Mouse (Mus musculus) CH12F3 (cell line): ENCODE data around the gene Ucn3.

Experiments
- in situ Hi-C: fragments of 300-500 bp; cut with MboI; formaldehyde crosslinking; loops from 2 replicates; pipeline ENCODE4 v1.14.3; 2020; ENCODE audit warnings: low sequenced_read_pairs

Gene Ucn3

GRCm38 (mm10) chr13:3893126-3893734, 51.9 kb downstream of the Ucn3 start:
- in situ Hi-C loops = no loop called here

DNA sequence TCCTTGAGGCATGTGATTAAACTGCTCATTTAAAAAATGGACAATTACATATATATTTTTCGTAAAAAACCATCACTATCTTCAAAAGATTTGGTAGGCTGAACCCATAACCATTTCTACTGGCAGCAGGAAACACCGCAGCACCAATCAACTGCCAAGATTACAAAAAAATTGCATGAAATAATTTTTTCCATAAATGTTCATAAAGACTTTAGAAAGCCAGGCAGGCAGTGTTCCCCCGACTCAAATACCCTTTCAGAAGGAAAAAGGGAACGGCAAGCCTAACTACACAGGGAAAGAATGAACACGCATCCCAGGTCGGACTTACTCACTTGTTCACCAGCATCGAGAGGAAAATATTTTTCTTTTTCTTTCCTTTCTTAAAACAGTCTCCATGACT, 52.5 kb downstream of the Ucn3 start:
- in situ Hi-C loops = no loop called here

- in situ Hi-C loops = no loop called here
Observed at GRCm38 (mm10) chr13:3891479-3892087, 53.6 kb downstream of the Ucn3 start.
